Mouse (Mus musculus) heart, adult 2 months (tissue): ENCODE results near the gene Mink1.
A peak's percentile ranks its signal among the peaks of the same experiment; 100 is the strongest.

Experiments
- CTCF ChIP-seq: fragments of 200-600 bp; IDR thresholded peaks from 2 replicates; pipeline ENCODE4 v1.8.1; 2022; ENCODE audit warnings: antibody characterized with exemption, mild to moderate bottlenecking, moderate library complexity
- EP300 ChIP-seq: fragments of 200-500 bp; IDR thresholded peaks from 2 replicates; pipeline ENCODE4 v1.6.1; 2011; ENCODE audit warnings: low read depth, low read length, control low read depth; ENCODE audit not compliant: insufficient read depth
- POLR2A ChIP-seq: fragments of 200-500 bp; IDR thresholded peaks from 2 replicates; pipeline ENCODE4 v1.6.1; 2011; ENCODE audit warnings: mild to moderate bottlenecking, low read depth, low read length, control low read depth; ENCODE audit not compliant: insufficient read depth

DNA sequence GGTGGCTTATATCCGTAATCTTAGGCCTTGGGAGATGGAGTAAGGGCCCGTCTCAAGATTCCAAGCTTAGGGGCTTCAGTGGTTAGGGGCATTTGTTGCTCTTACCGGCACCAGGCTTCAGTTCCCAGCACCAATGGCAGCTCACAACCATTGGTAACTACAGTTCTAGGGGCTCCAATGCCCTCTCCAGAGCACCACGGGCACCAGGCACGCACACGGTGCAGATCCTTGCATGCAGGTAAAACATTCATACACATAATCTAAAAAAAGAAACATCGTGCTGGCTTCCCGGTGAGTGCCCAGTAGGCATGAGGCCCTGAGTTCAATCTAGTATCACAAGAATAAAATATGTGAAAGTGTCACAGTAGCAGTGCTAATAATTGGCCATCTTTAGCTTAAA lies 100.4 kb downstream of the Mink1 start:
- TF ChIP-seq CTCF, result no peak
- peak; percentile 43 for TF ChIP-seq POLR2A
- TF ChIP-seq EP300, result 0 out of 2 replicates have a peak, but pooled peaks have one; percentile 41
